14 mouse cellular contexts compared by ENCODE assay signal in genomic region chr5:36522782-36523181, GRCm38 (mm10). TPM values are rescaled to one million over a fixed set of nuclear protein-coding genes. Genes with fewer than 3 reads are reported as not detected.
DNase-seq lines count a peak whose midpoint lies in the region; ATAC-seq and TF ChIP-seq lines count a peak whose summit lies in the region.
"Had no signal": no experiment of that assay in that cellular context is flagged by ENCODE, and none has a peak within 500 bp of the region (broad histone marks: within the 10 kb centered on the region; RNA-seq: fewer than 3 reads in every experiment).

No protein-coding gene starts in this region.

- peaks cover 62% of the 10 kb centered on the region for H3K36me3 ChIP-seq in heart, embryonic 13.5 days
- H3K36me3 ChIP-seq in lung, embryonic 14.5 days (ENCODE audit: insufficient read depth), result peaks cover 56% of the 10 kb centered on the region; the same call in 1 of the 2 replicates

- DNase-seq in heart, postnatal 36 days, result no peak
- DNase-seq in lung, embryonic 14.5 days, result peak; percentile 64
- no peak for DNase-seq in lung, postnatal 25 days (ENCODE audit: low spot score)
- DNase-seq in kidney, postnatal 36 days, result peak; percentile 65 to 81
- no peak for DNase-seq in left cerebral cortex, postnatal 36 days (ENCODE audit: low spot score in 2 of 2)
- DNase-seq in gastrocnemius, adult 2 months, result no peak
- DNase-seq: B cell, adult 2 months; cerebellum, postnatal 14 days; liver, embryonic 13.5 days; right cerebral cortex, postnatal 25 days; thymus, adult 18-20 months had no signal

- H3K4me1 ChIP-seq in heart, embryonic 13.5 days, result peaks cover 22% of the 10 kb centered on the region
- no peaks in the 10 kb centered on the region for H3K4me1 ChIP-seq in lung, embryonic 14.5 days (ENCODE audit: insufficient read depth)

- no peaks in the 10 kb centered on the region for H3K27me3 ChIP-seq in heart, embryonic 13.5 days (replicated peaks)
- no peaks in the 10 kb centered on the region for H3K27me3 ChIP-seq in lung, embryonic 14.5 days (ENCODE audit: insufficient read depth, low read length)
- H3K27me3 ChIP-seq: liver, embryonic 13.5 days; midbrain, embryonic 12.5 days had no signal

- 44% methylated on average over 2 of the region's 2 CpGs for WGBS in heart, embryonic 13.5 days
- 36% methylated on average over 2 of the region's 2 CpGs for WGBS in lung, embryonic 14.5 days

- ATAC-seq in heart, embryonic 13.5 days (ENCODE audit: extremely low read depth, insufficient number of reproducible peaks, low FRiP score, low TSS enrichment), result no peak
- ATAC-seq in lung, embryonic 14.5 days (ENCODE audit: insufficient read depth), result no peak
- 0 out of 2 replicates have a peak, but pooled peaks have one; percentile 24 for ATAC-seq in common myeloid progenitor, adult 5-6 weeks (replicated peaks; ENCODE audit: low read depth, poor library complexity, severe bottlenecking)

- no peaks in the 10 kb centered on the region for H3K9me3 ChIP-seq in heart, embryonic 13.5 days
- no peaks in the 10 kb centered on the region for H3K9me3 ChIP-seq in lung, embryonic 14.5 days (ENCODE audit: low read depth, low read length)
- H3K9me3 ChIP-seq: liver, embryonic 13.5 days; midbrain, embryonic 12.5 days had no signal

- no peak overlapping the region for H3K4me2 ChIP-seq in heart, embryonic 13.5 days
- H3K4me2 ChIP-seq in lung, embryonic 14.5 days, result no peak overlapping the region
- H3K4me2 ChIP-seq: liver, embryonic 13.5 days; midbrain, embryonic 12.5 days had no signal

- intact Hi-C loops in heart, postnatal 36 days (cut with DNase I), result no loop called here
- intact Hi-C loops in left cerebral cortex, postnatal 36 days (cut with DNase I), result no loop called here
- intact Hi-C loops in gastrocnemius, adult 2 months (cut with DNase I), result no loop called here

- no peak overlapping the region for H3K4me3 ChIP-seq in heart, embryonic 13.5 days
- no peak overlapping the region for H3K4me3 ChIP-seq in lung, embryonic 14.5 days (ENCODE audit: low read depth, low read length)
- no peak overlapping the region for H3K4me3 ChIP-seq in gastrocnemius, adult 2 months
- H3K4me3 ChIP-seq: liver, embryonic 13.5 days; midbrain, embryonic 12.5 days had no signal

- no peak overlapping the region for H3K9ac ChIP-seq in heart, embryonic 13.5 days
- H3K9ac ChIP-seq in lung, embryonic 14.5 days, result no peak overlapping the region
- H3K9ac ChIP-seq: liver, embryonic 13.5 days; midbrain, embryonic 12.5 days had no signal

- peak overlapping the region; percentile 63 for H3K27ac ChIP-seq in heart, embryonic 13.5 days (replicated peaks)
- H3K27ac ChIP-seq in lung, embryonic 14.5 days (ENCODE audit: low read depth), result no peak overlapping the region
- H3K27ac ChIP-seq in gastrocnemius, adult 2 months, result no peak overlapping the region
- H3K27ac ChIP-seq: midbrain, embryonic 12.5 days had no signal

- TF ChIP-seq CTCF in lung, embryonic 14.5 days (IDR thresholded peaks at IDR 0.05; ENCODE audit: low read depth), result no peak
- no peak for TF ChIP-seq CTCF in gastrocnemius, adult 2 months (IDR thresholded peaks at IDR 0.05)

RNA-seq across cellular contexts. Expression of gene Ccdc96, which starts 38.4 kb away (rescaled TPM):
- 0.23 and 0.27 TPM in 2 replicates for polyA plus RNA-seq in heart, embryonic 13.5 days (2015; fragmentation: Nextera tagmentation; extraction: Ambion mirVana)
- under 1 TPM; 0.19 to 0.33 TPM for total RNA-seq in heart, postnatal 36 days (2021)
- 0.28 and 0.54 TPM in 2 replicates for polyA plus RNA-seq in lung, embryonic 14.5 days (2014; fragmentation: Nextera tagmentation; extraction: Ambion mirVana)
- 0.05 and 0.39 TPM in 2 replicates for total RNA-seq in common myeloid progenitor, adult 5-6 weeks (2017)
- total RNA-seq in left cerebral cortex, postnatal 36 days (2021), result 1 to 10 TPM; 1.0 to 1.1 TPM
- total RNA-seq in gastrocnemius, adult 2 months (2021), result under 1 TPM in 1 of 2 experiments, not detected in 1; 0.11 TPM

RNA-seq across cellular contexts. Expression of gene Tada2b, which starts 38.7 kb away (rescaled TPM):
- polyA plus RNA-seq in heart, embryonic 13.5 days (2015; fragmentation: Nextera tagmentation; extraction: Ambion mirVana), result 1.4 and 1.6 TPM in 2 replicates
- total RNA-seq in heart, postnatal 36 days (2021), result 10 to 100 TPM; 13.3 to 15.0 TPM
- 2.7 and 3.5 TPM in 2 replicates for polyA plus RNA-seq in lung, embryonic 14.5 days (2014; fragmentation: Nextera tagmentation; extraction: Ambion mirVana)
- total RNA-seq in common myeloid progenitor, adult 5-6 weeks (2017), result 10.8 and 20.3 TPM in 2 replicates
- 10 to 100 TPM; 27.8 to 28.2 TPM for total RNA-seq in left cerebral cortex, postnatal 36 days (2021)
- 10 to 100 TPM; 14.3 to 15.8 TPM for total RNA-seq in gastrocnemius, adult 2 months (2021)

RNA-seq across cellular contexts. Expression of gene Grpel1, which starts 58.0 kb away (rescaled TPM):
- 52.9 and 59.4 TPM in 2 replicates for polyA plus RNA-seq in heart, embryonic 13.5 days (2015; fragmentation: Nextera tagmentation; extraction: Ambion mirVana)
- 10 to 100 TPM; 63.0 to 63.2 TPM for total RNA-seq in heart, postnatal 36 days (2021)
- polyA plus RNA-seq in lung, embryonic 14.5 days (2014; fragmentation: Nextera tagmentation; extraction: Ambion mirVana), result 53.1 and 53.2 TPM in 2 replicates
- total RNA-seq in common myeloid progenitor, adult 5-6 weeks (2017), result 26.7 and 37.0 TPM in 2 replicates
- 10 to 100 TPM; 21.1 to 22.9 TPM for total RNA-seq in left cerebral cortex, postnatal 36 days (2021)
- 10 to 100 TPM; 30.6 to 39.1 TPM for total RNA-seq in gastrocnemius, adult 2 months (2021)

Comparison
In these comparisons a context has a peak if more than half of its experiments do, and no peak if none do; other contexts are left out.
1. DNase-seq: peak in lung, embryonic 14.5 days (single experiment) and kidney, postnatal 36 days (2 of 2); none in heart, postnatal 36 days (0 of 2), lung, postnatal 25 days (single experiment), left cerebral cortex, postnatal 36 days (0 of 2) and gastrocnemius, adult 2 months (single experiment).